Mouse (Mus musculus) spleen, adult 2 months (tissue): ENCODE results near the gene Crocc2. TPM values are rescaled to one million over a fixed set of nuclear protein-coding genes. Genes with fewer than 3 reads are reported as not detected.
"Not testable (repeated sequence)": the region's sequence is repeated elsewhere in the genome, so short reads cannot be mapped to it uniquely, and the experiment has no call there.

ENCODE experiments used
- DNase-seq, 2 experiments: peaks; one replicate each; pipeline versions ENCODE4 v3.0.0 to v3.0.0-alpha.2; 2012 to 2021; ENCODE audit warnings: low spot score in 2 of 2, low read depth in 1 of 2
- H3K27ac ChIP-seq: fragments of 200-500 bp; 2 replicates; pipeline ENCODE4 v1.5.1; 2012; ENCODE audit warnings: low read length, inconsistent platforms; ENCODE audit not compliant: insufficient read depth
- H3K27me3 ChIP-seq: fragments of 200-500 bp; 2 replicates; pipeline ENCODE4 v1.6.1; 2012; ENCODE audit warnings: mild to moderate bottlenecking, moderate library complexity, low read length, inconsistent platforms; ENCODE audit not compliant: control insufficient read depth, insufficient read depth
- H3K36me3 ChIP-seq: fragments of 200-500 bp; 2 replicates; pipeline ENCODE4 v1.6.1; 2012; ENCODE audit warnings: mild to moderate bottlenecking, low read length, inconsistent platforms; ENCODE audit not compliant: control insufficient read depth, insufficient read depth
- H3K4me1 ChIP-seq: fragments of 200-500 bp; 2 replicates; pipeline ENCODE4 v1.6.1; 2011; ENCODE audit warnings: inconsistent platforms; ENCODE audit not compliant: control insufficient read depth, insufficient read depth, insufficient read length
- H3K4me3 ChIP-seq: fragments of 200-500 bp; 2 replicates; pipeline ENCODE4 v1.5.1; 2011; ENCODE audit warnings: mild to moderate bottlenecking, inconsistent platforms; ENCODE audit not compliant: insufficient read depth, insufficient read length; ENCODE audit errors: extremely low read depth
- CTCF ChIP-seq: fragments of 200-500 bp; IDR thresholded peaks from 2 replicates; pipeline ENCODE4 v1.5.1; 2011; ENCODE audit warnings: mild to moderate bottlenecking, inconsistent platforms; ENCODE audit not compliant: insufficient read depth, insufficient read length, insufficient replicate concordance; ENCODE audit errors: extremely low read depth
- POLR2A ChIP-seq: fragments of 200-500 bp; IDR thresholded peaks from 2 replicates; pipeline ENCODE4 v1.6.1; 2011; ENCODE audit warnings: low read depth, low read length, inconsistent platforms
- WGBS: fragments of 180-500 bp; shearing (Covaris S2); methylation state at CpG from one replicate; pipeline ENCODE4 v1.1.7; 2018; 5-methylcytosine and 5-hydroxymethylcytosine counted together
- polyA plus RNA-seq: library from polyadenylated mRNA; depleted of rRNA; stranded (reverse); fragments of >200 nt; gene quantifications from 2 replicates; pipeline ENCODE4 v1.2.3, GENCODE M21; 2012

Gene Crocc2
- polyA plus RNA-seq, 1 experiment, result 0.16 TPM

DNA sequence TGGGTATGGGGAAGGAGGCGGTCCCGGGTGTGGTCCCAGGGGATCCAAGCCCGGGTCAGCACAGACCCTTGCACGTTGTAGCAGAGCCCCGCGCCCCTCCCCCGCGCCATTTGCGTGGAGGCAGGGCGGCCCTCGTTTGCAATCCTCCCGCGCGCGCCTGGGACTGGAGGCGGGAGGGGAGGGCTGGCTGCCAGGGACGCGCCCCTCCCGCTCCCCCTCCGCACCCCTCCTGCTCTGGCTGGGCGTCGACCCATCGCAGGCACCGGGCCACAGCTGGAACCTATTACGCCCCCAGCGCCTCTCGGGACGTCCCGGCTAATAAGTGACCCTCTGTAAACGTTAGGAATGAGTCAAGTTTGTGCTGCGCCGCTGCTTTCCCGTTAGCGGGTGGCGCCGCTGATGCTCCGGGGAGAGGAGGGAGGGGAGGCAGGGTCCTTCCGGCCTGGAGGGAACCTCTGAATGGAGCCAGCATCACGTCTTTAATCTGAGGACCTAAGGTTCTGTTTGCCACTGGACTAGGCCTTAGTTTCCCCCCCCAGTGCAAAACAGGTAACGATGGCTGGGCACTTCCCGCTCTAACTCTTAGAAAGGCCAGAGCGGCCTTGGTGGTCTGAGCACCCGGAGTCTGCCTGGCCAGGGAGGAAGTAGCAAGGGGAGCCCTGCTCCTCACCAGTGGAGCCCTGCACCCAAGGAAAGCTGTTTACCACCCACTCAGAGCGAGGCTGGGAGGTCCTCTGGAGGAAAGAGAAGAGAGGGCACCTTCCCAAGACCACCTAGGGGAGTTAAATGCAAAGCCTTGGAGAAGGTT is 8.2 kb downstream of the Crocc2 start:
- WGBS, result 5% methylated on average over 40 of the region's 44 CpGs
- Histone ChIP-seq H3K36me3 (no peaks in the 10 kb centered on the region), H3K4me1 (no peaks in the 10 kb centered on the region), H3K27me3 (no peaks in the 10 kb centered on the region), H3K4me3 (no peak overlapping the region), H3K27ac (no peak overlapping the region)
- no peak for DNase-seq
- TF ChIP-seq POLR2A (no peak), CTCF (no peak)

- Histone ChIP-seq H3K36me3 (no peaks in the 10 kb centered on the region), H3K27ac (no peak overlapping the region), H3K4me3 (no peak overlapping the region), H3K27me3 (no peaks in the 10 kb centered on the region), H3K4me1 (no peaks in the 10 kb centered on the region)
- no peak for DNase-seq
- TF ChIP-seq POLR2A (no peak), CTCF (no peak)
- 92% methylated on average over 7 of the region's 7 CpGs for WGBS
Measured at GRCm38 (mm10) chr1:93182281-93182680, 13.8 kb downstream of the Crocc2 start.

- Histone ChIP-seq H3K36me3 (no peaks in the 10 kb centered on the region), H3K27me3 (no peaks in the 10 kb centered on the region), H3K4me3 (no peak overlapping the region), H3K4me1 (no peaks in the 10 kb centered on the region), H3K27ac (no peak overlapping the region)
- no peak for TF ChIP-seq POLR2A
- TF ChIP-seq CTCF, result no peak
- 84% methylated on average over 14 of the region's 14 CpGs for WGBS
- DNase-seq, result no peak
Measured at GRCm38 (mm10) chr1:93184071-93184828, 15.7 kb downstream of the Crocc2 start.

DNA sequence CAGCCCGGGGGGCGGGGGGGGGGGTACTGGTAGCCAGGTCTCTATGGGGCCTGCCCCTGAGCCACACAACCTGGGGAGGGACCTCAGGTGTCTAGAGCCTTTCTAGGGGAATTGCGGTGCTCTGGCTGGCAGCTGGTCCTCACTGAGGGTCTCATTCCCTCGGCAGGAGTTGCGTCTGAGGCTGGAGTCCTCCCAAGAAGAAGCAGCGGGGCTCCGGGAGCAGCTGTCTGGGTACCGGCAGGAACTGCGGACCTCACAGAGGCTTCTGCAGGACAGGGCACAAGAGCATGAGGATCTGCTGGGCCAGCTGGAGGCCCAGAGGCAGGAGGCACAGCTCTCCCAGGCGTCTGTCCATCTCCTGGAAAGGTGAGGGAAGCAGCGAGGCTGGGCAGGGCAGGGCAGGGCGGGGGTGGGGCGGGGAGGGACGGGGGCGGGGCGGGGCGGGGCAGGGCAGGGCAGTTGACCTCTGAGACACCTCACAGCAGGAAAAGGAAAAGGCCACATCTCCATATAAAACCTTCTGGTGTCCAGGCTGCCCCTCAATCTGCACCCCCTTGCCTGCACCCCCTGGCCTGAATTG is 22.3 kb downstream of the Crocc2 start:
- no peak overlapping the region for H3K4me3 ChIP-seq
- no peak for DNase-seq
- H3K4me1 ChIP-seq, result no peaks in the 10 kb centered on the region
- H3K36me3 ChIP-seq, result no peaks in the 10 kb centered on the region
- WGBS, result 16% methylated on average over 16 of the region's 17 CpGs
- TF ChIP-seq POLR2A, result no peak
- TF ChIP-seq CTCF, result no peak
- H3K27ac ChIP-seq, result no peak overlapping the region
- no peaks in the 10 kb centered on the region for H3K27me3 ChIP-seq

- Histone ChIP-seq H3K4me3 (no peak overlapping the region), H3K4me1 (no peaks in the 10 kb centered on the region), H3K36me3 (no peaks in the 10 kb centered on the region), H3K27ac (no peak overlapping the region), H3K27me3 (no peaks in the 10 kb centered on the region)
- TF ChIP-seq POLR2A (no peak), CTCF (no peak)
- 81% methylated on average over 3 of the region's 3 CpGs for WGBS
- DNase-seq, result no peak
Measured at GRCm38 (mm10) chr1:93194961-93195360, 26.4 kb downstream of the Crocc2 start.

- H3K4me3 ChIP-seq, H3K4me1 ChIP-seq, H3K36me3 ChIP-seq, DNase-seq, H3K27ac ChIP-seq, H3K27me3 ChIP-seq: not testable (repeated sequence)
- WGBS, result 78% methylated on average over 2 of the region's 2 CpGs
Measured at GRCm38 (mm10) chr1:93197454-93197853, 28.9 kb downstream of the Crocc2 start.
